Mouse (Mus musculus): ENCODE results near the gene Arhgef6.

- TF ChIP-seq CTCF (IDR thresholded peaks at IDR 0.05; ENCODE audit: extremely low read depth, insufficient read length, insufficient replicate concordance, low read depth, low read length) (no peak), POLR2A (IDR thresholded peaks at IDR 0.05; ENCODE audit: low read depth, low read length) (no peak)
Measured at GRCm38 (mm10) chrX:57326487-57327221, 11.9 kb downstream of the Arhgef6 start.
